Mouse (Mus musculus) CH12.LX (cell line): Measurements from ENCODE around the gene Snrpg. TPM values are rescaled to one million over a fixed set of nuclear protein-coding genes. Genes with fewer than 3 reads are reported as not detected.

Source experiments
- DNase-seq: peaks from one replicate; pipeline ENCODE4 v3.0.0-alpha.2; 2013; ENCODE audit errors: extremely low read depth
- H3K27ac ChIP-seq: 2 replicates; pipeline ENCODE4 v1.5.1; 2012; ENCODE audit warnings: low read depth, mild to moderate bottlenecking, control low read depth, moderate library complexity; ENCODE audit not compliant: insufficient read depth
- H3K27me3 ChIP-seq: replicated peaks from 2 replicates; pipeline ENCODE3; 2012; ENCODE audit warnings: inconsistent platforms
- H3K36me3 ChIP-seq, 2 experiments: replicated peaks in 1 of 2; 2 replicates each; pipeline versions ENCODE3 to v1.6.1; 2012; ENCODE audit warnings: inconsistent platforms in 1 of 2, low read length in 1 of 2, mild to moderate bottlenecking in 1 of 2, mixed read lengths in 1 of 2, moderate library complexity in 1 of 2; ENCODE audit not compliant: control insufficient read depth in 1 of 2, insufficient read depth in 1 of 2
- H3K4me1 ChIP-seq, 2 experiments: 2 replicates each; pipeline ENCODE4 v1.6.1; 2012; ENCODE audit warnings: inconsistent platforms in 1 of 2, moderate library complexity in 1 of 2; ENCODE audit not compliant: insufficient read depth in 2 of 2, control insufficient read depth in 1 of 2
- H3K4me2 ChIP-seq: 2 replicates; pipeline ENCODE4 v1.6.1; 2012; ENCODE audit warnings: low read depth, mild to moderate bottlenecking, control low read depth; ENCODE audit not compliant: poor library complexity, insufficient read depth, severe bottlenecking
- H3K4me3 ChIP-seq, 3 experiments: fragments of 150-350 bp in 1 of 3; sonication (generic) in 1 of 3; replicated peaks in 1 of 3; 2 replicates each; pipeline versions ENCODE3 to v1.5.1; 2011 to 2012; ENCODE audit warnings: low read depth in 2 of 3, low read length in 2 of 3, mild to moderate bottlenecking in 2 of 3, moderate library complexity in 2 of 3, control low read depth in 1 of 3, improper control_type of control experiment in 1 of 3, inconsistent platforms in 1 of 3, mixed read lengths in 1 of 3; ENCODE audit not compliant: poor library complexity in 1 of 3
- H3K79me2 ChIP-seq: replicated peaks from 2 replicates; pipeline ENCODE4 v1.6.1; 2012; ENCODE audit warnings: mild to moderate bottlenecking, moderate library complexity; ENCODE audit not compliant: control insufficient read depth, poor library complexity, insufficient read depth, severe bottlenecking; ENCODE audit errors: extremely low read depth
- H3K9ac ChIP-seq: 2 replicates; pipeline ENCODE4 v1.6.1; 2012; ENCODE audit warnings: low read depth, mild to moderate bottlenecking, control low read depth, moderate library complexity; ENCODE audit not compliant: insufficient read depth
- H3K9me3 ChIP-seq: replicated peaks from 2 replicates; pipeline ENCODE3; 2012; ENCODE audit warnings: low read length, inconsistent platforms, mixed read lengths
- BHLHE40 ChIP-seq: IDR thresholded peaks from 2 replicates; pipeline ENCODE4 v1.6.1; 2011; ENCODE audit warnings: mild to moderate bottlenecking, low read depth, low read length, improper control_type of control experiment
- CHD2 ChIP-seq: IDR thresholded peaks from 2 replicates; pipeline ENCODE4 v1.6.1; 2011; ENCODE audit warnings: low read length, improper control_type of control experiment
- CTCF ChIP-seq, 2 experiments: IDR thresholded peaks in 1 of 2; conservative IDR thresholded peaks in 1 of 2; 2 replicates each; pipeline ENCODE4 v1.5.1; 2011 to 2012; ENCODE audit warnings: low read depth in 2 of 2, low read length in 2 of 2, improper control_type of control experiment in 1 of 2, inconsistent platforms in 1 of 2, mild to moderate bottlenecking in 1 of 2, moderate library complexity in 1 of 2
- E2F4 ChIP-seq: IDR thresholded peaks from 2 replicates; pipeline ENCODE4 v1.6.1; 2011; ENCODE audit warnings: low read depth, low read length, improper control_type of control experiment; ENCODE audit not compliant: insufficient replicate concordance
- ELF1 ChIP-seq: IDR thresholded peaks from 2 replicates; pipeline ENCODE4 v1.6.1; 2014; ENCODE audit warnings: low read depth, mild to moderate bottlenecking, inconsistent platforms, low read length, improper control_type of control experiment
- EP300 ChIP-seq: IDR thresholded peaks from 2 replicates; pipeline ENCODE4 v1.6.1; 2011; ENCODE audit warnings: low read length, improper control_type of control experiment
- GABPA ChIP-seq: IDR thresholded peaks from 2 replicates; pipeline ENCODE4 v1.6.1; 2012; ENCODE audit warnings: low read depth, low read length, improper control_type of control experiment, inconsistent platforms; ENCODE audit not compliant: insufficient replicate concordance
- HCFC1 ChIP-seq: IDR thresholded peaks from 2 replicates; pipeline ENCODE4 v1.6.1; 2012; ENCODE audit warnings: low read depth, mild to moderate bottlenecking, inconsistent platforms, low read length, improper control_type of control experiment
- IRF4 ChIP-seq: IDR thresholded peaks from 2 replicates; pipeline ENCODE4 v1.6.1; 2014; ENCODE audit warnings: low read depth, mild to moderate bottlenecking, inconsistent platforms, low read length, improper control_type of control experiment
- JUN ChIP-seq: IDR thresholded peaks from 2 replicates; pipeline ENCODE4 v1.6.1; 2011; ENCODE audit warnings: low read depth, mild to moderate bottlenecking, low read length, improper control_type of control experiment, moderate library complexity; ENCODE audit not compliant: insufficient read depth
- KAT2A ChIP-seq: IDR thresholded peaks from 2 replicates; pipeline ENCODE4 v1.6.1; 2012; ENCODE audit warnings: low read length, improper control_type of control experiment, inconsistent platforms; ENCODE audit not compliant: insufficient replicate concordance
- MAFK ChIP-seq: IDR thresholded peaks from 2 replicates; pipeline ENCODE4 v1.6.1; 2011; ENCODE audit warnings: low read length, improper control_type of control experiment; ENCODE audit not compliant: insufficient replicate concordance
- MAX ChIP-seq: IDR thresholded peaks from 2 replicates; pipeline ENCODE4 v1.6.1; 2011; ENCODE audit warnings: low read length, improper control_type of control experiment
- MAZ ChIP-seq: IDR thresholded peaks from 2 replicates; pipeline ENCODE4 v1.6.1; 2012; ENCODE audit warnings: low read depth, mild to moderate bottlenecking, inconsistent platforms, low read length, improper control_type of control experiment, moderate library complexity
- MEF2A ChIP-seq: IDR thresholded peaks from 2 replicates; pipeline ENCODE4 v1.6.1; 2014; ENCODE audit warnings: low read depth, mild to moderate bottlenecking, inconsistent platforms, low read length, improper control_type of control experiment, borderline replicate concordance
- MXI1 ChIP-seq: IDR thresholded peaks from 2 replicates; pipeline ENCODE4 v1.6.1; 2011; ENCODE audit warnings: mild to moderate bottlenecking, low read depth, low read length, improper control_type of control experiment
- MYC ChIP-seq: IDR thresholded peaks from 2 replicates; pipeline ENCODE4 v1.6.1; 2011; ENCODE audit warnings: low read depth, mild to moderate bottlenecking, improper control_type of control experiment, low read length
- NELFE ChIP-seq: IDR thresholded peaks from 2 replicates; pipeline ENCODE4 v1.6.1; 2011; ENCODE audit warnings: low read depth, low read length, improper control_type of control experiment
- NRF1 ChIP-seq: IDR thresholded peaks from 2 replicates; pipeline ENCODE4 v1.6.1; 2014; ENCODE audit warnings: low read depth, mild to moderate bottlenecking, inconsistent platforms, low read length, improper control_type of control experiment, moderate library complexity
- PAX5 ChIP-seq: IDR thresholded peaks from 2 replicates; pipeline ENCODE4 v1.6.1; 2012; ENCODE audit warnings: low read length, inconsistent platforms, mixed read lengths
- POLR2A ChIP-seq: IDR thresholded peaks from 2 replicates; pipeline ENCODE4 v1.6.1; 2011; ENCODE audit warnings: low read depth, mild to moderate bottlenecking, improper control_type of control experiment, low read length
- RAD21 ChIP-seq: IDR thresholded peaks from 2 replicates; pipeline ENCODE4 v1.6.1; 2011; ENCODE audit warnings: low read depth, mild to moderate bottlenecking, low read length, improper control_type of control experiment, moderate library complexity
- SIN3A ChIP-seq: IDR thresholded peaks from 2 replicates; pipeline ENCODE4 v1.6.1; 2012; ENCODE audit warnings: low read length, improper control_type of control experiment, inconsistent platforms
- SMC3 ChIP-seq: IDR thresholded peaks from 2 replicates; pipeline ENCODE4 v1.6.1; 2011; ENCODE audit warnings: low read depth, low read length, improper control_type of control experiment
- TBP ChIP-seq: conservative IDR thresholded peaks from 2 replicates; pipeline ENCODE4 v1.6.1; 2011; ENCODE audit warnings: low read depth, low read length, improper control_type of control experiment
- TCF12 ChIP-seq: IDR thresholded peaks from 2 replicates; pipeline ENCODE4 v1.6.1; 2014; ENCODE audit warnings: low read depth, mild to moderate bottlenecking, inconsistent platforms, low read length, improper control_type of control experiment
- USF1 ChIP-seq: IDR thresholded peaks from 2 replicates; pipeline ENCODE4 v1.6.1; 2014; ENCODE audit warnings: low read depth, mild to moderate bottlenecking, inconsistent platforms, low read length, improper control_type of control experiment
- ZC3H11A ChIP-seq: IDR thresholded peaks from 2 replicates; pipeline ENCODE4 v1.6.1; 2012; ENCODE audit warnings: low read depth, mild to moderate bottlenecking, inconsistent platforms, low read length, improper control_type of control experiment
- ZKSCAN1 ChIP-seq: IDR thresholded peaks from 2 replicates; pipeline ENCODE4 v1.6.1; 2012; ENCODE audit warnings: low read depth, inconsistent platforms, low read length, improper control_type of control experiment, borderline replicate concordance
- ZMIZ1 ChIP-seq: IDR thresholded peaks from 2 replicates; pipeline ENCODE4 v1.6.1; 2012; ENCODE audit warnings: low read depth, mild to moderate bottlenecking, inconsistent platforms, low read length, improper control_type of control experiment
- dilution Hi-C: fragments of 300-500 bp; cut with MboI; formaldehyde crosslinking; loops from 2 replicates; pipeline ENCODE4 v1.14.3; 2020; ENCODE audit warnings: low sequenced_read_pairs; ENCODE audit not compliant: extremely low pct_unique_long_range_greater_than_20kb, extremely low pct_ligation_motif_present
- in situ Hi-C: fragments of 300-500 bp; cut with MboI; formaldehyde crosslinking; loops from 3 replicates; pipeline ENCODE4 v1.14.3; 2019; ENCODE audit warnings: low sequenced_read_pairs, low pct_ligation_motif_present, low pct_unique_long_range_greater_than_20kb, mixed read lengths
- polyA plus RNA-seq: library from polyadenylated mRNA; unstranded; fragments of >175 nt; gene quantifications from 2 replicates; pipeline ENCODE4 v1.2.1, GENCODE M21; 2012; ENCODE audit warnings: low read depth; ENCODE audit not compliant: insufficient read length
- total RNA-seq, 2 experiments: library from RNA; depleted of rRNA; stranded (reverse); fragments of 300-350 nt in 1 of 2; fragments of >200 nt in 1 of 2; gene quantifications; 2 replicates each; pipeline ENCODE4 v1.2.3; 2012 to 2014

Gene Snrpg
- total and polyA plus RNA-seq, 3 experiments: 146 to 462 (median 446) TPM

- Histone ChIP-seq H3K4me2 (peak overlapping the region; percentile 53), H3K9me3 (no peaks in the 10 kb centered on the region), H3K27ac (peak overlapping the region; percentile 27; the same call in 1 of the 2 replicates), H3K4me1 (peaks cover 8 to 36% of the 10 kb centered on the region in 2 experiments), H3K9ac (peak overlapping the region; percentile 75), H3K4me3 (peak overlapping the region; percentile 55 to 100 (median 97)), H3K27me3 (no peaks in the 10 kb centered on the region), H3K79me2 (peaks cover 56% of the 10 kb centered on the region), H3K36me3 (peaks cover 9 to 42% of the 10 kb centered on the region in 2 experiments)
- DNase-seq: peak; percentile 60
- in situ Hi-C loops: loop anchor here (25.0 kb wide), 1 partner anchor 358 kb away; the partner anchor contains the start of gene Figla
- TF ChIP-seq TBP (no peak), MAFK (0 out of 2 replicates have a peak, but pooled peaks have one; percentile 12), IRF4 (no peak), JUN (no peak), ZKSCAN1 (no peak), EP300 (no peak), KAT2A (no peak), MXI1 (peak; percentile 41; the same call in 1 of the 2 replicates), MYC (peak; percentile 86), GABPA (no peak), ZC3H11A (no peak), BHLHE40 (no peak), MAX (peak; percentile 51), ELF1 (no peak), HCFC1 (peak; percentile 13; the same call in 1 of the 2 replicates), E2F4 (no peak), SIN3A (peak; percentile 60; the same call in 1 of the 2 replicates), POLR2A (0 out of 2 replicates have a peak, but pooled peaks have one; percentile 24), CTCF (conservative IDR thresholded peaks at IDR 0.05 in 1 of 2, IDR thresholded peaks at IDR 0.05 in 1 of 2; ENCODE audit: low read depth in 2 of 2, low read length in 2 of 2) (peak; percentile 20 to 61; a peak in 3 of 4 replicates)
- dilution Hi-C loops: no loop called here
These were observed 901 bp upstream of the Snrpg start for GRCm38 (mm10) chr6:86370093-86370713.

- Histone ChIP-seq H3K27ac (peak overlapping the region; percentile 72), H3K79me2 (peaks cover 56% of the 10 kb centered on the region), H3K4me1 (peaks cover 8 to 36% of the 10 kb centered on the region in 2 experiments), H3K4me3 (peak overlapping the region; percentile 78 to 100 (median 97)), H3K36me3 (peaks cover 13 to 53% of the 10 kb centered on the region in 2 experiments), H3K27me3 (no peaks in the 10 kb centered on the region), H3K4me2 (peak overlapping the region; percentile 98; the same call in 1 of the 2 replicates), H3K9me3 (no peaks in the 10 kb centered on the region), H3K9ac (peak overlapping the region; percentile 89)
- DNase-seq: peak; percentile 97
- in situ Hi-C loops: loop anchor here (25.0 kb wide), 1 partner anchor 359 kb away; the partner anchor contains the start of gene Figla
- dilution Hi-C loops: no loop called here
- no peak for TF ChIP-seq ZC3H11A
- TF ChIP-seq E2F4: peak; percentile 47; the same call in 1 of the 2 replicates
- TF ChIP-seq HCFC1: peak; percentile 88
- TF ChIP-seq EP300: no peak
- no peak for TF ChIP-seq PAX5
- TF ChIP-seq ZKSCAN1: no peak
- no peak for TF ChIP-seq SMC3
- TF ChIP-seq IRF4: peak; percentile 27; the same call in 1 of the 2 replicates
- no peak for TF ChIP-seq MAZ
- peak; percentile 58; the same call in 1 of the 2 replicates for TF ChIP-seq MEF2A
- TF ChIP-seq RAD21: no peak
- peak; percentile 99 for TF ChIP-seq CHD2
- TF ChIP-seq NRF1: peak; percentile 77
- peak; percentile 95 for TF ChIP-seq MXI1
- peak; percentile 95 for TF ChIP-seq SIN3A
- peak; percentile 97 for TF ChIP-seq NELFE
- TF ChIP-seq ZMIZ1: peak; percentile 87; the same call in 1 of the 2 replicates
- TF ChIP-seq USF1: no peak
- peak; percentile 92 for TF ChIP-seq TCF12
- no peak for TF ChIP-seq MAFK
- peak; percentile 87; the same call in 1 of the 2 replicates for TF ChIP-seq KAT2A
These were observed 322 bp downstream of the Snrpg start for GRCm38 (mm10) chr6:86371340-86371911.
